Mouse (Mus musculus): ENCODE measurements around the gene Usp35.

DNA sequence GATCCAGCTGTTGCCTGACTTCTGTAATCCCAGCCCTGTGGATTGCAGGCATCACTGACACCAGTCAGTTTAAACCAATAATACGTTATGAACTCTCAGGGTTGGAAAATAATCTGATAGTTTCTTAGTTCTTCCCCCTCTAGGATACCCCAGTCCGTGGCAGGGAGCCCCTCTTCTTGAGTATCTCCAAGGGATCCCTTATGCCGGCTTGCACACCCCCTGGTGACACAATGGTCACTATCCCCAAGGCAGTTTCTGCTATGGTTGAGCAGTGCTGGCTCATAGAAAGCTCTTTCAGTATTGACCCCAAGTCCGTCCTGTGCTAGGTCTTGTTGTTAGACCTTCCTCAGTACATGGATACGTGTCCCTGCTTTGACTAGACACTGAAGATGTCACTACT, 17.0 kb upstream of the Usp35 start:
- TF ChIP-seq NRF1 (IDR thresholded peaks at IDR 0.05; ENCODE audit: insufficient read depth, low read depth, low read length, poor library complexity, severe bottlenecking) (no peak), ZNF384 (IDR thresholded peaks at IDR 0.05; ENCODE audit: low read depth, low read length) (no peak), MAX (IDR thresholded peaks at IDR 0.05; ENCODE audit: low read length) (no peak), USF1 (IDR thresholded peaks at IDR 0.05; ENCODE audit: low read depth, low read length) (no peak), CTCF (IDR thresholded peaks at IDR 0.05 in 2 of 3, conservative IDR thresholded peaks at IDR 0.05 in 1 of 3; ENCODE audit: control insufficient read depth in 1 of 3, insufficient read depth in 1 of 3, low read depth in 2 of 3, low read length in 3 of 3, poor library complexity in 1 of 3, severe bottlenecking in 1 of 3) (no peak), HCFC1 (IDR thresholded peaks at IDR 0.05; ENCODE audit: low read depth, low read length) (no peak), POLR2A (IDR thresholded peaks at IDR 0.05; ENCODE audit: control insufficient read depth in 1 of 2, insufficient read depth in 1 of 2, low read depth in 1 of 2, low read length in 2 of 2, poor library complexity in 1 of 2) (no peak), ZC3H11A (IDR thresholded peaks at IDR 0.05; ENCODE audit: low read depth, low read length) (no peak), ETS1 (IDR thresholded peaks at IDR 0.05; ENCODE audit: low read depth, low read length) (no peak), CHD2 (IDR thresholded peaks at IDR 0.05; ENCODE audit: low read length) (no peak), POLR2AphosphoS2 (IDR thresholded peaks at IDR 0.05; ENCODE audit: low read length) (no peak), KAT2A (conservative IDR thresholded peaks at IDR 0.05; ENCODE audit: low read depth, low read length) (no peak), ZMIZ1 (IDR thresholded peaks at IDR 0.05; ENCODE audit: low read depth, low read length) (no peak), MYB (IDR thresholded peaks at IDR 0.05; ENCODE audit: low read depth, low read length) (no peak)
